Mouse (Mus musculus): ENCODE measurements around the gene Tdg.
"Not testable (repeated sequence)": the region's sequence is repeated elsewhere in the genome, so short reads cannot be mapped to it uniquely, and the experiment has no call there.

Tdg gene

DNA sequence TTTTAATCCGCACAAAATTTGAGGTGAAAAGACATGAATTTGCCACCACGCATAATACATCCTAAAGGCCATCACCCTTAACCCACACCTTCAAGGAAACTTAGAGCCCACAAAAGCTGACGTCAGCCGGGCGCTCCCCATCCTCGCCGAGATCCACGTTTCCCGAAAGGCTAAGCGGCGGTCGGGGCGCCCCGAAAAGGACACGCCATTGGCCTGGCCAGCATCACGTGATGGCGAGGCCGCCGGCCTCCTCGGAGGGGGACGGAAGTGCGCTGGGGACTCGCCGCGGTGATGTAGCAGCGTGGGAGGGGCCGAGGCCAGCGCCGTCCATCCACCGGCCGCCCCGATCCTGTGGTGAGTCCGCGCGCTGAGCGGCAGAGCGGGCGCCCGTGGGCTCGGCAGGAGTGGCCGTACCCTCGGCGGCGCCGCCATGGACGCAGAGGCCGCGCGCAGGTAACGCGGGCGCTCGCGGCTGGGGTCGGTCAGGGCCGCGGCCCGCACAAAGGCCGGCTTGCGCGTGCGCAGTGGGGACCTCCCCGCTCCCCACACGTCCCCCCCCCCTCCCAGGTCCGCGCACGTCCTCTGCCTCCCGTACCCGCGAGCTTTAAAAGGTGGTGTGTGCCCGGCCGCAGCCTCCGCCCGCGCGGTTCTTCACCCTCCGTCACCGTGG is at the start of gene Tdg:
Gene Tdg (plus strand): TSS at position 243 of the 670 bp plus-strand sequence.
- peak; percentile 77 for DNase-seq (ENCODE audit: low spot score)

DNA sequence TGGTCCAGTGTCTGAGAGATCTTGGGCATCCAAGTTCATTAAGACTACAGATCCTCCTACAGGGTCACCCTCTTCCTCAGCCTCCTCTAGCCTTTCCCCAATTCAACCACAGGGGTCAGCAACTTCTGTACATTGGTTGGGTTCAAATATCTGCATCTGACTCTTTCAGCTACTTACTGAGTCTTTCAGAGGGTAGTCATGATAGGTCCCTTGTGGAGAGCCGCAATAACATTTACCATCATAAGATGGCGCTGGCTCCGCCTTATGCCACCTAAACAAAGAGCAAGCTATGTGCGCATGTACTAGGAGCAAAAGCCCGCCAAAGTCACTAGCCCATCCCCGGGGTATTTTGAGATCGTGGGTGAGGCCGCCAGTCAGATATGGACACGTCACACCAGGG is 40.0 kb upstream of the Tdg start:
- DNase-seq (ENCODE audit: low spot score) = not testable (repeated sequence)

DNA sequence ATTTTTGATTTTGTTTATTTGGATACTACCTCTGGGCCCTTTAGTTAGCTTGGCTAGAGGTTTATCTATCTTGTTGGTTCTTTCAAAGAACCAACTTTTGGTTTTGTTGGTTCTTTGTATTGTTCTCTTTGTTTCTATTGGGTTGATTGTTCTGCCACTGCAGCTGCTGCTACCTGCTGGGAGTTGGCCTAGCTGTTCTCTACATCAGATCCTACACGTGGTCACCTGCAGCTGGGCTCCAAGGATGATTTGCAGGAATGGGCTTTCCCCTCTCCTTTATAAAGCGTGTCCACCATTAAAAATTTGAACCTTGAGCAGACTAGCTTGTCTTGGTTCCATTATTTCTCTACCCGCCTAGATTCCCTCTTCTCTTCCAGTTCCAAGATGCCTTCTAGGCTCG is 35.2 kb upstream of the Tdg start:
- DNase-seq (ENCODE audit: low spot score) = not testable (repeated sequence)

DNA sequence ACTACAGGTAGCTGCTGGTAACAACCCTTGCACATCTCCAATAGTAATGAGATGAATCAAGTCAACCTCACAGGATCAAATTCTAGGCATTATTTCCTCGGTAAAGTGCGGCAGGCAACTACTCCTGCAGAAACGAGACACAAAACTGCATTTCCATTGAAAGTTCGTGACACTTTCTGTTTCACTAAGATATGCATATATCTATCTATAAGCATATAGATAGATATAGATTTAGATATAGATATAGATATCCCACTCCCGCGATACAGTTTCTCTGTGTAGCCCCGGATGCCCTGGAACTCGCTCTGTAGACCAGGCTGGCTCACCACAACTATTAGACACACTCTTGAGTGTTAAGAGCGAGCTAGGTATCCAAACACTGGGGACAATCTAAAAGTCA is 7.4 kb upstream of the Tdg start:
- DNase-seq (ENCODE audit: low spot score) = no peak

DNA sequence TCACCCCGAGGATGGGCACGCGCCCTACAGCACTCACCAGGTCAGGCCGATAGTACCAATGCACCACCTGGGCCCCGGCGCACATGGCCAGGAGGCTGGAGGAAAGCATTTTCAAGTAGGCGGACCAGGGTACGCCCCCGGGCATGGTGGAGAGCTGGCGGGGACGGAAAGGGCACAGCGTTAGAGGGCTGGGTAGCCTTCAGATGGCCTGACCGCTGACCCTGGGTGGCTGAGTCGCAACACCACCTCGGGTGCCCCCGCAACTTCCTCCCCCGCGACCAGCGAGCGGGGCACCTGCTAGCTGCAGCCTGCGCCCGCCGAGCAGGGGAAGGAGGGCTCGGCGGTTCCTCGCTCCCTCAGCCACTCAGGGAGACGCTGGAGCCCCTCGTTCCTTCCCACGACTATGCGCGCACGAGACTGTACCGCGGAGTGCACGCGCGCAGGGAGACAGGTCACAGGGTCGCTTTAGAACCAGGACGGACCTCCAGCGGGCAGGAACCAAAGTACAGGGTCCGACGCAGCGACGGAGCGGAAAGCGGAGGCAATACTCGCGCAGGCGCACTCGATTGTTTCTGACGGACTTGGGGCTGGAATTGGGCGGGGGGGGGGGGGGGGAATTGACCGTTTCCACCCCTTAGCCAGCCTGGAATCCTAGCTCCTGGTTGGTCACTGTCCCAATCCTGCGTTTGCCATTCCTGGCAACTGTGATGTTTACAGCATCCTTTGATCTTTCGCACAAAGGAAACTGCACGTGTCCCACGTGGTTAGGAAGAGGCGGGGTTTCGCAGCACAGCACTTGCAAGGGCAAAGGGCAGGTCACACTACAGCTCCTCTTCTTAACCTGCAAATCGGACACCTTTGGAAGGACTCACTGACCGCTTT is 6.7 kb upstream of the Tdg start, which contains the start of gene 1190007I07Rik:
Gene 1190007I07Rik (minus strand): TSS at position 558 of the 882 bp plus-strand sequence.
- DNase-seq (ENCODE audit: low spot score) = peak; percentile 83

DNA sequence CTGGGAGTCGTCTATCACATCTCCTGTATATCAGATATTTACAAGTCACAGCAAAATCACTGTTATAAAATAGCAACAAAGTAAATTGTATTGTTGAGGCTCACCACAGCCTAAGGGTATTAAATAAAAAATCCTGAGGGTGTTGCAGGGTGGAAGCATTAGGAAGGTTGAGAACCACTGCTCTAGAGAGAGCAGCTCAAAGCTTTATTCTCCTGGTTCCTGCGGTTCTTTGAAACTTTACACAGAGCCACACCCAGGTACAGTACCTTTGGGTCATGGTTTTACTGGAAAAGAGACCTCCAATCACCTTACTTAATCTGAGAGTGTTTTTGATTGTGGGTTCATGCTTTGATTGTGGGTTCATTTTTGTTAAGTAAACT is 6.1 kb upstream of the Tdg start:
- DNase-seq (ENCODE audit: low spot score) = not testable (repeated sequence)

DNA sequence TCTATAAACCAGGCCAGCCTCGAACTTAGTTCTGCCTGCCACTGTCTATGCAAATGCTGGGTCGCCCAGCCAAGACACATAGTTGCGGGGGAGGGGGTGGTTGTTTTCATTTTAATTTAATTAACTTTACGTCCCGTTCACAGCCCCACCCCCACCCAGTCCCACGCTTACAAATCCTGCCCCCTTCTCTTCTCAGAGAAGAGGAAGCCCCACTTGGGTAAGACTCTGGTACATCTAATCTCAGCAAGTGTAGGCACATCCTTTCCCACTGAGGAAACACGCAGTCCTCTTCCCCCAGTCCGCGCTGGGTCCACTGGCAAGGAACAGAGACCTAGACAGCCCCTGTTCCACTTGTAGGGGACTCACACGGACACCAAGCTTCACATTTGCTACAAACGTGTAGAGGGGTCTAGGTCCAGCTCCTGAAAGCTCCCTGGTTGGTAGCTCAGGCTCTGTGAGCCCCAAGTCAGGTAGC is 480 bp upstream of the Tdg start:
- DNase-seq (ENCODE audit: low spot score) = no peak

DNA sequence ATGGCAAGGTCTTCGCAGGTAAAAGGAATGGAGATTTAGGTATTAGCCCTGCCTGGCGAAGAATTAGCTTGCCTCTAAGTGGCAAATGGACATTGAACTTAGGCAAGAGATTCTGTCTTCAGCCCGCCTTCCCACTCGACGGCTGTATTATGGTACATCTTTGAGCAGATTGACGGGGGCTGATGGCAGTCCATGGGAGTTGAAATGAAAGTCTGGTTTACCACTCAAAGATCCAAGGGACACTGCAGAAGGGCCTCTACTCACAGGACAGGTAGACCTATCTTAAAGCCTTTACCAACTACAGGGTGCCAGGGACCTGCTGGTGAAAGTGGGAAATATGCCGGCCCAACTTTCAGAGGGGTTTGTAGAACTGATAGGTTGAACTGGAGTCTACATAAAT is 869 bp downstream of the Tdg start:
- no peak for DNase-seq (ENCODE audit: low spot score)

DNA sequence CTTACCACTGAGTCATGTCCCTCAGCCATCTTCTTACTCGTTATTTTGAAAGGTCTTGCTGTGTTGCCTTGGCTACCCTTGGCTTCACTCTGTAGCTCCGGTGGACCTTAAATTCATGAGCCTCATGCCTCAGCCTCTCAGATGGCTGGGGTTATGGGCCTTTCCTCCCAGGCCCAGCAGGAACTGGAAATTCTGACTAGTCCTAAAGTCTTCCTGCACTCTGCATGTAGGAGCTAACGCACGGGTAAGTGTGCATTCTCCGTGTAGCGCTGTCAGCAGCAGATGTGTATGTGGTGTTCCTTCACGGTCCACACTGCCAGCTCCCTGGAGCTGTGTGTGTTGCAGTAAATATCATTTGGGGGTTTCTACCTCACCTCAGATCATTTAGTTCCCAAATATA is 1.5 kb downstream of the Tdg start:
- DNase-seq (ENCODE audit: low spot score) = no peak

DNA sequence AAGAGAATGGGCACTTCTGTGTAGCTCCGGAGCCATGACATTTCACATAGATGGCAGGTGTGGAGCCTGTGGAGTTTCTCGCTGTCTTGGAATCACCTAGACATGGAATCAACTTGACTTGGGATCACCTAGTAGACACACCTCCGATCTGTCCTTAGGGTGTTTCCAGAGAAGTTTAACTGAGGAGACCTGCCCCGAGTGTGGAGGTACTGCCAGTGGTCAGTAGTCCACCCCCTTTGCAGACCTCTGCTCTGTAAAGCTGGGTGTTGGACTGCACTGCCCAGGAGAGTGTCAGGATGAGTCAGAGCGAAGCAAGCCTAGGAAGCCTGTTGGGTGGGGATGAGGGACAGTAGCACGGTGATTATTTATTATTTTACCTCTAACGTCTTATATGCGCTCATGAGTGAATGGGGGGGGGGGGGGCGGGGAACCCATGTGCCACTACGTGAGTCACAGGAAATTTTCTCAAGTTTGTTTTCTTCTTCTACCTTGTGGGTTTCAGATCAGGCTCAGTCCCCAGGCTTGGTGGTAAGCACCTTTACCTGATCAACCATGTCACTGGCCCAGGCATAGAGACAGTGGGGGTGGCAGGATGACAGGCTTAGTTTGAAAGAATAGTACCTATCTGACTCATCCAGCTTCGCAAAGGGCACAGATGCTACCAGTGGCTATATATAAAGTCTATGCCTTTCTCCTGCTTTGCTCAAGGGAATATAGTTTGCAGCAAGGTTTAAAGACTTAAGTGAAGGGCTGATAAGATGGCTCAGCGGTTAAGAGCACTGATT is 3.1 kb downstream of the Tdg start:
- no peak for DNase-seq (ENCODE audit: low spot score)

DNA sequence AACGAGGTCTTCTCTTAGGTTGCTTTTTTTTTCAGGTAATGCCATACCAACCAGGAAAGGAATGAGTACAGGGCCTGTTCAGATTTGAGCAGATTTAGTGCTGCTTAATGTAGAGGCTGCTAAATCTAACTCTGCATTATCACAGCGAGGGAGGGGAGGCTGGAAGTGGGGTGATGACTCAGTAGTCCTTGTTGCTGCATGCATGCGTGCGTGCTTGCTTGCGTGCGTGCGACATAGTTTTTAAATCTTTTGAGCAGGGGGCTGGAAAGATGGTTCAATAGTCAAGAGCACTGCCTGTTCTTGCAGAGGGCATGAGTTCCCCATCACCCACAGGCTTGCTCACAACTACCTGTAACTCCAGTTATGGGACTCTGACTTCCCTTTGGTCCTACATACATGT is 4.7 kb downstream of the Tdg start:
- no peak for DNase-seq (ENCODE audit: low spot score)

DNA sequence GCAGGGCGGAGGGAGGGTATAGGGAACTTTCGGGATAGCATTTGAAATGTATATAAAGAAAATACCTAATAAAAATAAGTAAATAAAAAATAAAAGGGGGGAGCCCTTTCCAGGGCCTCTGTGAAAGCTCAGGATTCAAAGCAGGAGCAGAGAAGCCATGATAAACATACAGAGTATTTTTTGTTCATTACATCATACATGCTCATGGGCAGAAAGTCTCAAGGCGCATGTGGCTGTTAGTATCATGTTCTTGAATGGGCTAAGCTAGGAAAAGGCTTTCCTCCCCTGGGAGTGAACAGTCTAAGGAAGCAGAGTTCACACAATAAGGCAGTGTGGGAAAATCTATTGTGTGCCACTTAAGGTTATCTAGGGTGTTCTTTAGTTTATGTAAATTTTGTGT is 6.7 kb downstream of the Tdg start:
- no peak for DNase-seq (ENCODE audit: low spot score)

DNA sequence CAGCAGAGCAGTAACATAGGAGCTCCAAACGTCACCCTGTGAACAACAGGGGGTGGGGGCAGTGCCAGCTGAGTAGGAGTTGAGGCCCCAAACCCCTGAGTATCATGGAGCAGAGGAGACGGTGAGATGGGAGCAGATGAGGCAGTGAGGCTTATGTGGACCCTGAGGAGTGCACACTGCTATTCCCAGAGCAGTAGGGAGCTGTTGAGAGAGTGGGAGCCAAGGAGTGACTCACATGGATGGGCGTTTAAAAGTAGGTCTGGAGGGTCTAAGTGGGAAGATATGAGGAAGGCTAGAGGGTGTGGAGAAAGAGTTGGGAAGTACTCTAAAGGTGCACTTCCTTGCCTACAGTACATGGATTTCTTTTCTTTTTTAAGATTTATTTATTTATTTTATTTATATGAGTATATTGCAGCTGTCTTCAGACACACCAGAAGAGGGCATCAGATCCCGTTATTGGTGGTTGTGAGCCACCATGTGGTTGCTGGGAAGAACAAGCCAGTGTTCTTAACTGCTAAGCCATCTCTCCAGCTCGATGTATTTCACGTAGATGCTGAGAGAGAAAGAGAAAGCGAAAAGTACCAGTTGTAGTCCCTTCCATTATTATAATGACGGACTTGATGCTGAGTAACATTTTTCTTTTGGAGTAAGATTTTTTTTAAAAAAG is 9.5 kb downstream of the Tdg start:
- no peak for DNase-seq (ENCODE audit: low spot score)

DNA sequence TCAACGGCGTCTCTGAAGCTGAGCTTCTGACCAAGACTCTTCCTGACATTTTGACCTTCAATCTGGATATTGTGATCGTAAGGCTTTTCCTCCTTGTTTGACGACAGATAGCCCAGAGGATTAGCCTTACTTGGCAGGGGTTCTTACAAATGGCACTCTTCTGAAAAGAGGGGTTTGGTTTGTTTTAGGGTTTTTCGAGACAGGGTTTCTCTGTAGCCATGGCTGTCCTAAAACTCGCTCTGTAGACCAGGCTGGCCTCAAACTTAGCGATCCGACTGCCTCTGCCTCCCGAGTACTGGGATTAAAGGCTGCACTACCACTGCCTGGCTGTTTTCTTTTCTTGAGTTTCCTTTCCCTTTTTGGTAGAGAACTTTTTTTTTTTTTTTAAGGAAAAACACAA is 11.9 kb downstream of the Tdg start:
- DNase-seq (ENCODE audit: low spot score) = no peak

DNA sequence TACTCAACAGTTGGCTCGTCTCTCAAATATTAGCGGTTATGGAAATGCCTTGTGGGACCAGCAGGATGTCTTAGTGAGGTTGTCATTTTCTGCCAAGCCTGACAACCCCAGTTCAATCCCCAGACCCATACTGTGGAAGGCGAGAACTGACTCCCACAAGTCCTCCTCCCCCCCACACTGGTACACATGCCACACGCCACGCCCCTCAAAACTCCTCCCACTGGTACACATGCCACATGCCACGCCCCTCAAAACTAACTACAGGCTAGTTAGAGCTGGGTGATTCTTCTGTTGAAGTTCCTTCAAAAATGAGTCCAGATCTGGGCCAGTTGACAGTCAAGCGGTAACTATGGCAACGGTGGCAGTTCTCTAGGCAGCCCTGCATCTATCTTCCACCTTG is 16.5 kb downstream of the Tdg start:
- no peak for DNase-seq (ENCODE audit: low spot score)

DNA sequence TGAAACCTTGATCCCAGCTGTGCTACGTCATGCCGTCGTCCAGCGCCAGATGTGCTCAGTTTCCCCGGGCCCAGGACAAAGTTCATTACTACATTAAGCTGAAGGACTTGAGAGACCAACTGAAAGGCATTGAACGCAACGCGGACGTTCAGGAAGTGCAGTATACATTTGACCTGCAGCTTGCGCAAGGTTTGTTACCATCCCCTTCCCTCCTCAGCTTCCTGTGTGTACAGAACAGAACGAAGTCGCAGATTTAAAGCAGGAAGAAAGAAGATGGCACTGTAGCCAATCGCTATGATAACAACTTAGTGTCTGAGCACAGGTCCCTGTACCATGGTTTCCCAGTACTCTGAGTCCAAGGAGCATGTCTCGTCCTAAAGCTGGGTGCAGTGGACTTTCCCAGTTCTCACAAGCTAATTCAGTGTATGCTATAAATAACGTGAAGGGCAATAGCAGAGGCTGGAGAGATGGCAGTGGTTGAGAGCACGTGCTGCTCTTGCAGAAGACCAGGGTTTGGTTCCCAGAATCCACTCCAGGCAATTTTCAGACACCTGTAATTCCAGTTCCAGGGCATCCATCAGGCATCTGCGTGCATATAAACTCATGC is 17.7 kb downstream of the Tdg start:
- DNase-seq (ENCODE audit: low spot score) = no peak

DNA sequence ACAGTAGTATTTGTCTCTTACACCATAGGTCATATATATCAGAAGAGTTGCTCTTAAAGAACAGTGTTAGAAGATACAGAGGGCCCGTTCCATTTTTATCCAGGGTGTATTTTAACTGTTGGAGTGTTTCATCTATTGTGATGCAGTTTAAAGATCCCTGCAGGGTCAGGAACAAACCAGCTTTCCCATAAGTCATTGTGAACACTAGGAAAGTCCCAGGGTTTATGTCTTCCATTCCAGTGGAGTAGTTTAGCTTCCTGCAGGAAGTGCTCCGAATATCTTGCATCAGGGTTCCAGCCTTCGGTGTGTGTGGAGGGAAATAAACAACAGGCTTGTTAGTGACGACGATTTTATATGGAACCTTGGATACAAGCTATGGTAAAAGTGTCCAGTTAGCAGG is 21.6 kb downstream of the Tdg start:
- DNase-seq (ENCODE audit: low spot score) = no peak

DNA sequence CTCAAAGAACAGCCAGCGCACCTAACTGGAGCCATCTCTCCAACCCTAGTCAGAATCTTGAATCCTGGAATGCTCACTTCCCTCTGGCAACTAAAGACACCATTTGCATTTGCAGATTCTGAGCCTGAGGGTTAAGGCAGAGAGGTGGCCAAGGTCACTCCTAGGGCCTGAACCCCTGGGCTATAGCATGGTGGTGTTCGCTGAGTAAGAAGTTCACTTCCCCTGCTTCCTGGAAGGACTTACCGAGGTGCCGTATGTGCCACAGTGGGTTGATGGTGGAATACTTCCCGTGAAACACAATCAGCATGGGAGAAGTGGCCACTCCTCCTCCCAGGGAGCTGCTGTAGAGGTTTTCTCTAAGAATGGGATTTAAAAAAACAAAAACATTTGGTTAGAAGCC is 23.0 kb downstream of the Tdg start:
- DNase-seq (ENCODE audit: low spot score) = no peak

DNA sequence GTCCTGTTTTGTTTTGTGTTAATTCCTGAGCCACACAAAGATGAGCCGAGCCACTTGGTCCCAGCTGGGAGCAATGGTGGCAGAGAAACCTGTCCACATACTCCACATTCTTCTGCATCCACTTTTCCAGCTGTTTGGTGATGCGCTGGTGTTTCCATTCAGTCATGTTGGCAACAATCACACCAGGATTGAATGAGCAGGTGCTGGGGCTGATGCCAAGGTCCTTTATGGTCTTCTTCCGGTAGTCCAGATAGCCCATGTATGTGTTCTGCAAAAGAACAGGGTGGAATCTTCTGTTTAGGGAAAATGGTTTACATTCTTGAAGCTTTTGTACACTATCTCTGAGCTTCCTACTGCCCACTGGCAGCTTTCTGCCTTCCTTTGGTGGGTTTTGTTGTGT is 25.0 kb downstream of the Tdg start:
- DNase-seq (ENCODE audit: low spot score) = no peak

DNA sequence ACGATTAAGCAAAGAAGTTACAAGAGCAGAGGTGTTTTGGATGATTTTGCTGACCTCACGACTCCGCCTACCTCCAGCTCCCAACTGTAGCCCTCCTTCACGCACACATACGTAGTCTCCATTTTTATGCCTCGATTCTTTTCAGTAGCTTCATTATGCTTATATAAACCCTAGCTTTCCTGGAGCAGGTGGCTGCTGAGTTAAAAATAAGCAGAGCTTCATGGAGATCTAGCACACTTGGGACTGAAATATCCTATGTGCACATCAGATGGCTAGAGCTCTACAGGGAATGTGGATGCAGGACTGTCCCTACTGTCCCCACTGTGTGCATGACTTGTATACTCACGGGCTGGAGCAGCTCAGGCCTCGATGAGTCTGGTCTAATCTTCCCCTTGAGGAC is 32.2 kb downstream of the Tdg start:
- DNase-seq (ENCODE audit: low spot score) = no peak

DNA sequence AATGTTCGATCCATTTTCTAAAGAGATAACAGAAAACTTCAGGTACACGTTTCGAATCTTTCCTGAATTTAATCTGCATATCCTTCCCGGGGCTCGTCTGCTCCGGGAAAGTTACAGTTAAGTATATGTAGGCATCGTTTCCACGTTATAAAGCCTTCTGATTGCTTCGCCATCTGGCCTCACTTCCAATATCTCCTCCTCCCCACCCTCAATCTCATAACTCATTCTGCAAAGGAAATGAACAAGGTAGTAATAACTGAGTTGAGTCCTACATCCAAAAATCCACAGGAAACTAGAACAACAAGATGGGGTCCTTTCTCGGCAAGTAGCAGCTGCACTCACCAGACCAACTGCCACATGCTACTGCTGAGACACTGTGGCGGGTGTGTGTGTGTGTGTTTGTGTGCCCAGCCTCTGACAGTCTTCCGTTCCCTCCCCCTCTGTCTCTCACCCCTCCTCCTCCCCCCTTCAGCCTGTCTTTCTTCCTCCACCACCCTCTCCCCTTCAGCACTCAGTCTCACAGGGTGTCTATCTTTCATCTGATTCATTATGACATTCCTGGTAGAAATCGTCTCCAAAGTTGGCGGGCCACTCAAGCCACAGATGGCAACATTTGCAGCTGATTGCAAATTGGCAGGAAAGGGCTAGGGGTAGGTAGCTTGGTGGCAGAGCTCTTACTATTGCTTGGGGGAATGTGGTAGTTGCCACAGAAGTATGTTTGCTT is 32.8 kb downstream of the Tdg start:
- DNase-seq (ENCODE audit: low spot score) = no peak

Measured in urinary bladder, postnatal 25 days (tissue).